In the genomic region with DNA sequence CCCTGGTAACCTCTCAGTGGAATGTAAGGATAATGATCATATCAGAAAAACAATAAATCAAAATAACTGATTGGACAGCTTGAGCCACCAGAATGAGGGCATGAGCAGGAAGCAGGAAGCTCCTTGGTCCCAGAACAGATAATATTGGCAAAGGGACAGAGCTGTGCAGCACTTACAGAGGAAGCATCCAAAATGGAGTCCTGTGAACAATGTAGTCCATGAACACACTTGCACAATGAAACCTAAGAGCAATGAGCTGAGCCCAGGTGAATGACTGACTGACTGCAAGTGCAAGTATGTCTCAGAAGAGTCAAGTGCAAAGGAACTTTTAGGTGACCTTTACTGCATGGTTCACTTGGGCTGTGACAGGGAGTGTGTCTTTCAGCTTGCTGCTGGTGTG, we compare ENCODE assay signal across 21 mouse cellular contexts. TPM values are rescaled to one million over a fixed set of nuclear protein-coding genes. Genes with fewer than 3 reads are reported as not detected.
A peak's percentile ranks its signal among the peaks of the same experiment; 100 is the strongest.
DNase-seq lines count a peak whose midpoint lies in the region; ATAC-seq lines count a peak whose summit lies in the region.
"Had no signal": no experiment of that assay in that cellular context is flagged by ENCODE, and none has a peak within 500 bp of the region (broad histone marks: within the 10 kb centered on the region; RNA-seq: fewer than 3 reads in every experiment).

No protein-coding gene starts in this region.

- peaks cover 12% of the 10 kb centered on the region; the same call in 1 of the 2 replicates for H3K4me1 ChIP-seq in heart, embryonic 11.5 days (ENCODE audit: control insufficient read depth, insufficient read depth, low read length)
- 0 out of 2 replicates have a peak, but pooled peaks cover 3% of the 10 kb centered on the region for H3K4me1 ChIP-seq in lung, embryonic 15.5 days
- peaks cover 79% of the 10 kb centered on the region for H3K4me1 ChIP-seq in liver, embryonic 12.5 days
- H3K4me1 ChIP-seq in liver, embryonic 16.5 days (ENCODE audit: control insufficient read depth, low read depth, low read length), result peaks cover 64% of the 10 kb centered on the region
- H3K4me1 ChIP-seq: forebrain, embryonic 15.5 days had no signal

- no peak overlapping the region for H3K4me3 ChIP-seq in heart, embryonic 11.5 days (ENCODE audit: low read depth, low read length)
- no peak overlapping the region for H3K4me3 ChIP-seq in lung, embryonic 15.5 days
- no peak overlapping the region for H3K4me3 ChIP-seq in liver, embryonic 12.5 days
- no peak overlapping the region for H3K4me3 ChIP-seq in liver, embryonic 16.5 days (ENCODE audit: low read depth, low read length)
- H3K4me3 ChIP-seq: embryonic facial prominence, embryonic 12.5 days; forebrain, embryonic 15.5 days; heart, adult 2 months; heart, embryonic 12.5 days; hindbrain, embryonic 10.5 days had no signal

- no peak overlapping the region for H3K9ac ChIP-seq in heart, embryonic 11.5 days (ENCODE audit: low read depth, low read length)
- no peak overlapping the region for H3K9ac ChIP-seq in lung, embryonic 15.5 days
- peak overlapping the region; percentile 20; the same call in 1 of the 2 replicates for H3K9ac ChIP-seq in liver, embryonic 12.5 days
- peak overlapping the region; percentile 62 for H3K9ac ChIP-seq in liver, embryonic 16.5 days (ENCODE audit: low read depth, low read length)
- H3K9ac ChIP-seq: embryonic facial prominence, embryonic 12.5 days; forebrain, embryonic 15.5 days; heart, embryonic 12.5 days had no signal

- H3K27ac ChIP-seq in heart, embryonic 11.5 days (ENCODE audit: low read depth, low read length), result no peak overlapping the region
- H3K27ac ChIP-seq in lung, embryonic 15.5 days, result no peak overlapping the region
- H3K27ac ChIP-seq in liver, embryonic 12.5 days, result peak overlapping the region; percentile 96
- H3K27ac ChIP-seq in liver, embryonic 16.5 days (ENCODE audit: low read length), result peak overlapping the region; percentile 96
- H3K27ac ChIP-seq: embryonic facial prominence, embryonic 12.5 days; forebrain, embryonic 15.5 days; heart, adult 2 months; hindbrain, embryonic 10.5 days had no signal

- no peaks in the 10 kb centered on the region for H3K36me3 ChIP-seq in heart, embryonic 11.5 days (ENCODE audit: control insufficient read depth, insufficient read depth, low read length)
- no peaks in the 10 kb centered on the region for H3K36me3 ChIP-seq in lung, embryonic 15.5 days
- 0 out of 2 replicates have a peak, but pooled peaks cover 3% of the 10 kb centered on the region for H3K36me3 ChIP-seq in liver, embryonic 12.5 days
- H3K36me3 ChIP-seq in liver, embryonic 16.5 days (ENCODE audit: control insufficient read depth, insufficient read depth), result no peaks in the 10 kb centered on the region
- H3K36me3 ChIP-seq: embryonic facial prominence, embryonic 12.5 days; forebrain, embryonic 15.5 days; G1E; hindbrain, embryonic 10.5 days had no signal

- no peaks in the 10 kb centered on the region for H3K27me3 ChIP-seq in heart, embryonic 11.5 days (ENCODE audit: control insufficient read depth, insufficient read depth, low read length)
- H3K27me3 ChIP-seq in lung, embryonic 15.5 days, result no peaks in the 10 kb centered on the region
- H3K27me3 ChIP-seq in liver, embryonic 12.5 days (replicated peaks), result no peaks in the 10 kb centered on the region
- no peaks in the 10 kb centered on the region for H3K27me3 ChIP-seq in liver, embryonic 16.5 days (ENCODE audit: control insufficient read depth, insufficient read depth, low read depth, low read length)
- H3K27me3 ChIP-seq: embryonic facial prominence, embryonic 12.5 days; forebrain, embryonic 15.5 days; heart, embryonic 12.5 days had no signal

- no peak overlapping the region for H3K4me2 ChIP-seq in heart, embryonic 11.5 days
- 0 out of 2 replicates have a peak overlapping the region, but pooled peaks have one; percentile 8 for H3K4me2 ChIP-seq in lung, embryonic 15.5 days
- no peak overlapping the region for H3K4me2 ChIP-seq in liver, embryonic 12.5 days
- no peak overlapping the region for H3K4me2 ChIP-seq in liver, embryonic 16.5 days (ENCODE audit: low read depth, low read length)
- H3K4me2 ChIP-seq: embryonic facial prominence, embryonic 12.5 days; forebrain, embryonic 15.5 days; heart, embryonic 12.5 days had no signal

- H3K9me3 ChIP-seq in heart, embryonic 11.5 days (replicated peaks; ENCODE audit: control insufficient read depth, low read length), result no peaks in the 10 kb centered on the region
- no peaks in the 10 kb centered on the region for H3K9me3 ChIP-seq in lung, embryonic 15.5 days
- no peaks in the 10 kb centered on the region for H3K9me3 ChIP-seq in liver, embryonic 12.5 days (replicated peaks)
- H3K9me3 ChIP-seq in liver, embryonic 16.5 days (replicated peaks; ENCODE audit: control insufficient read depth, low read length), result no peaks in the 10 kb centered on the region
- H3K9me3 ChIP-seq: embryonic facial prominence, embryonic 12.5 days; forebrain, embryonic 15.5 days; G1E; heart, embryonic 12.5 days; hindbrain, embryonic 10.5 days had no signal

- peak; percentile 76 for DNase-seq in heart, adult 11 months
- no peak for DNase-seq in lung, postnatal 4 days
- DNase-seq in kidney, postnatal 36 days, result no peak
- no peak for DNase-seq in right cerebral cortex, postnatal 36 days (ENCODE audit: low spot score in 2 of 2)
- DNase-seq: adrenal gland, postnatal 10 days; B cell, adult 2 months; cerebellum, adult 11-12 months; cerebellum, adult 9-10 months; cerebellum, postnatal 25 days; gastrocnemius, postnatal 10 days; heart, adult 2 months had no signal

- ATAC-seq in heart, embryonic 11.5 days (replicated peaks; ENCODE audit: insufficient number of reproducible peaks, low FRiP score, low TSS enrichment), result no peak
- no peak for ATAC-seq in lung, embryonic 15.5 days (ENCODE audit: borderline replicate concordance, extremely low read depth, low FRiP score, low TSS enrichment)
- no peak for ATAC-seq in liver, embryonic 12.5 days
- no peak for ATAC-seq in liver, embryonic 16.5 days (ENCODE audit: low read depth)
- ATAC-seq: CD4-positive, CD25-positive, alpha-beta regulatory T cell, adult 4 months; forebrain, embryonic 15.5 days had no signal

RNA-seq across cellular contexts. Expression of gene Serpinb6b, which starts 2.2 kb away (rescaled TPM):
- polyA plus RNA-seq in heart, embryonic 11.5 days (2014; fragmentation: Nextera tagmentation; extraction: Ambion mirVana), result 15.7 and 19.3 TPM in 2 replicates
- 34.5 and 34.6 TPM in 2 replicates for polyA plus RNA-seq in lung, embryonic 15.5 days (2015; fragmentation: Nextera tagmentation; extraction: Ambion mirVana)
- polyA plus RNA-seq in liver, embryonic 12.5 days (2016; fragmentation: Nextera tagmentation; extraction: Ambion mirVana), result 4.2 and 5.2 TPM in 2 replicates
- 4.4 and 4.7 TPM in 2 replicates for polyA plus RNA-seq in liver, embryonic 16.5 days (2015; fragmentation: Nextera tagmentation; extraction: Ambion mirVana)
- polyA plus RNA-seq: G1E had no signal

RNA-seq across cellular contexts. Expression of gene Serpinb9, which starts 35.8 kb away (rescaled TPM):
- polyA plus RNA-seq in heart, embryonic 11.5 days (2014; fragmentation: Nextera tagmentation; extraction: Ambion mirVana), result 5.8 and 7.9 TPM in 2 replicates
- polyA plus RNA-seq in lung, embryonic 15.5 days (2015; fragmentation: Nextera tagmentation; extraction: Ambion mirVana), result 32.3 and 36.3 TPM in 2 replicates
- 2.1 and 2.4 TPM in 2 replicates for polyA plus RNA-seq in liver, embryonic 12.5 days (2016; fragmentation: Nextera tagmentation; extraction: Ambion mirVana)
- polyA plus RNA-seq in liver, embryonic 16.5 days (2015; fragmentation: Nextera tagmentation; extraction: Ambion mirVana), result 1.9 and 2.0 TPM in 2 replicates

RNA-seq across cellular contexts. Expression of gene Serpinb9b, which starts 60.0 kb away (rescaled TPM):
- polyA plus RNA-seq in heart, embryonic 11.5 days (2014; fragmentation: Nextera tagmentation; extraction: Ambion mirVana), result 0.72 and 0.96 TPM in 2 replicates
- polyA plus RNA-seq in lung, embryonic 15.5 days (2015; fragmentation: Nextera tagmentation; extraction: Ambion mirVana), result 0.15 and 0.19 TPM in 2 replicates
- not detected in 2 replicates for polyA plus RNA-seq in liver, embryonic 12.5 days (2016; fragmentation: Nextera tagmentation; extraction: Ambion mirVana)
- 0.05 TPM in 1 of 2 replicates, not detected in the other for polyA plus RNA-seq in liver, embryonic 16.5 days (2015; fragmentation: Nextera tagmentation; extraction: Ambion mirVana)
- polyA plus RNA-seq: G1E had no signal

Comparison
In these comparisons a context has a peak if more than half of its experiments do, and no peak if none do; other contexts are left out.
1. H3K27ac ChIP-seq: peak in liver, embryonic 12.5 days (single experiment) and liver, embryonic 16.5 days (single experiment); none in heart, embryonic 11.5 days (single experiment) and lung, embryonic 15.5 days (single experiment).
2. H3K9ac ChIP-seq: peak in liver, embryonic 12.5 days (single experiment) and liver, embryonic 16.5 days (single experiment); none in heart, embryonic 11.5 days (single experiment) and lung, embryonic 15.5 days (single experiment).